Mouse (Mus musculus): ENCODE data around the gene Sh3pxd2a. TPM values are rescaled to one million over a fixed set of nuclear protein-coding genes. Genes with fewer than 3 reads are reported as not detected.

Sh3pxd2a gene
- polyA plus RNA-seq, 1 experiment from 2014 or later = 0.65 TPM

- Histone ChIP-seq H3K9me3 (replicated peaks; ENCODE audit: control insufficient read depth, low read length) (no peaks in the 10 kb centered on the region), H3K4me1 (ENCODE audit: control insufficient read depth, low read depth, low read length) (no peaks in the 10 kb centered on the region), H3K27me3 (ENCODE audit: control insufficient read depth, insufficient read depth, low read depth, low read length) (no peaks in the 10 kb centered on the region), H3K4me3 (ENCODE audit: low read depth, low read length) (no peak overlapping the region), H3K36me3 (ENCODE audit: control insufficient read depth, insufficient read depth) (no peaks in the 10 kb centered on the region), H3K9ac (ENCODE audit: low read depth, low read length) (no peak overlapping the region), H3K4me2 (ENCODE audit: low read depth, low read length) (no peak overlapping the region), H3K27ac (ENCODE audit: low read length) (no peak overlapping the region)
- 31% methylated on average over 10 of the region's 10 CpGs for WGBS (ENCODE audit: insufficient replicate concordance)
- peak; percentile 65 for ATAC-seq (ENCODE audit: low read depth)
Observed at GRCm38 (mm10) chr19:47330743-47331227, 133.4 kb downstream of the Sh3pxd2a start.

- ATAC-seq (ENCODE audit: low read depth) = no peak
- WGBS (ENCODE audit: insufficient replicate concordance) = 65% methylated on average over 1 of the region's 1 CpGs
- H3K27ac ChIP-seq (ENCODE audit: low read length) = no peak overlapping the region
Observed at GRCm38 (mm10) chr19:47329102-47329501, 135.1 kb downstream of the Sh3pxd2a start.

GRCm38 (mm10) chr19:47327896-47328882 is 136.0 kb downstream of the Sh3pxd2a start:
- no peak overlapping the region for H3K4me3 ChIP-seq (ENCODE audit: low read depth, low read length)
- no peak overlapping the region for H3K9ac ChIP-seq (ENCODE audit: low read depth, low read length)
- H3K36me3 ChIP-seq (ENCODE audit: control insufficient read depth, insufficient read depth) = no peaks in the 10 kb centered on the region
- no peak overlapping the region for H3K4me2 ChIP-seq (ENCODE audit: low read depth, low read length)
- no peaks in the 10 kb centered on the region for H3K9me3 ChIP-seq (replicated peaks; ENCODE audit: control insufficient read depth, low read length)
- no peaks in the 10 kb centered on the region for H3K4me1 ChIP-seq (ENCODE audit: control insufficient read depth, low read depth, low read length)
- 36% methylated on average over 11 of the region's 11 CpGs for WGBS (ENCODE audit: insufficient replicate concordance)
- H3K27me3 ChIP-seq (ENCODE audit: control insufficient read depth, insufficient read depth, low read depth, low read length) = no peaks in the 10 kb centered on the region
- no peak overlapping the region for H3K27ac ChIP-seq (ENCODE audit: low read length)
- no peak for ATAC-seq (ENCODE audit: low read depth)

More at GRCm38 (mm10) chr19:47329102-47329501, 135.1 kb downstream of the Sh3pxd2a start:
- H3K27me3 ChIP-seq (ENCODE audit: control insufficient read depth, insufficient read depth, low read depth, low read length) = no peaks in the 10 kb centered on the region
- H3K9ac ChIP-seq (ENCODE audit: low read depth, low read length) = no peak overlapping the region
- H3K9me3 ChIP-seq (replicated peaks; ENCODE audit: control insufficient read depth, low read length) = no peaks in the 10 kb centered on the region
- H3K36me3 ChIP-seq (ENCODE audit: control insufficient read depth, insufficient read depth) = no peaks in the 10 kb centered on the region
- no peaks in the 10 kb centered on the region for H3K4me1 ChIP-seq (ENCODE audit: control insufficient read depth, low read depth, low read length)
- H3K4me2 ChIP-seq (ENCODE audit: low read depth, low read length) = no peak overlapping the region
- H3K4me3 ChIP-seq (ENCODE audit: low read depth, low read length) = no peak overlapping the region

GRCm38 (mm10) chr19:47325881-47326280 is 138.3 kb downstream of the Sh3pxd2a start:
- Histone ChIP-seq H3K9ac (ENCODE audit: low read depth, low read length) (no peak overlapping the region), H3K36me3 (ENCODE audit: control insufficient read depth, insufficient read depth) (no peaks in the 10 kb centered on the region), H3K27me3 (ENCODE audit: control insufficient read depth, insufficient read depth, low read depth, low read length) (no peaks in the 10 kb centered on the region), H3K4me2 (ENCODE audit: low read depth, low read length) (no peak overlapping the region), H3K9me3 (replicated peaks; ENCODE audit: control insufficient read depth, low read length) (no peaks in the 10 kb centered on the region), H3K27ac (ENCODE audit: low read length) (no peak overlapping the region), H3K4me1 (ENCODE audit: control insufficient read depth, low read depth, low read length) (no peaks in the 10 kb centered on the region; the same call in 1 of the 2 replicates), H3K4me3 (ENCODE audit: low read depth, low read length) (no peak overlapping the region)
- 40% methylated on average over 5 of the region's 5 CpGs for WGBS (ENCODE audit: insufficient replicate concordance)
- 0 out of 2 replicates have a peak, but pooled peaks have one; percentile 19 for ATAC-seq (ENCODE audit: low read depth)

GRCm38 (mm10) chr19:47323096-47323849 is 140.9 kb downstream of the Sh3pxd2a start:
- Histone ChIP-seq H3K9ac (ENCODE audit: low read depth, low read length) (no peak overlapping the region), H3K27me3 (ENCODE audit: control insufficient read depth, insufficient read depth, low read depth, low read length) (no peaks in the 10 kb centered on the region), H3K4me1 (ENCODE audit: control insufficient read depth, low read depth, low read length) (peaks cover 5% of the 10 kb centered on the region), H3K27ac (ENCODE audit: low read length) (no peak overlapping the region), H3K4me3 (ENCODE audit: low read depth, low read length) (no peak overlapping the region), H3K36me3 (ENCODE audit: control insufficient read depth, insufficient read depth) (no peaks in the 10 kb centered on the region), H3K9me3 (replicated peaks; ENCODE audit: control insufficient read depth, low read length) (no peaks in the 10 kb centered on the region), H3K4me2 (ENCODE audit: low read depth, low read length) (no peak overlapping the region)
- WGBS (ENCODE audit: insufficient replicate concordance) = 67% methylated on average over 11 of the region's 11 CpGs
- peak; percentile 36 for ATAC-seq (ENCODE audit: low read depth)

GRCm38 (mm10) chr19:47320331-47320668 is 143.9 kb downstream of the Sh3pxd2a start:
- no peak overlapping the region for H3K4me3 ChIP-seq (ENCODE audit: low read depth, low read length)
- WGBS (ENCODE audit: insufficient replicate concordance) = 48% methylated on average over 8 of the region's 8 CpGs
- no peak overlapping the region for H3K4me2 ChIP-seq (ENCODE audit: low read depth, low read length)
- H3K9ac ChIP-seq (ENCODE audit: low read depth, low read length) = no peak overlapping the region
- 0 out of 2 replicates have a peak overlapping the region, but pooled peaks have one; percentile 9 for H3K27ac ChIP-seq (ENCODE audit: low read length)
- ATAC-seq (ENCODE audit: low read depth) = peak; percentile 63
- H3K4me1 ChIP-seq (ENCODE audit: control insufficient read depth, low read depth, low read length) = peaks cover 7% of the 10 kb centered on the region
- H3K27me3 ChIP-seq (ENCODE audit: control insufficient read depth, insufficient read depth, low read depth, low read length) = no peaks in the 10 kb centered on the region
- H3K36me3 ChIP-seq (ENCODE audit: control insufficient read depth, insufficient read depth) = no peaks in the 10 kb centered on the region
- H3K9me3 ChIP-seq (replicated peaks; ENCODE audit: control insufficient read depth, low read length) = no peaks in the 10 kb centered on the region

GRCm38 (mm10) chr19:47319521-47320330 is 144.5 kb downstream of the Sh3pxd2a start:
- no peak overlapping the region for H3K9ac ChIP-seq (ENCODE audit: low read depth, low read length)
- H3K36me3 ChIP-seq (ENCODE audit: control insufficient read depth, insufficient read depth) = no peaks in the 10 kb centered on the region
- no peak; the same call in 1 of the 2 replicates for ATAC-seq (ENCODE audit: low read depth)
- peaks cover 1% of the 10 kb centered on the region; the same call in 1 of the 2 replicates for H3K27me3 ChIP-seq (ENCODE audit: control insufficient read depth, insufficient read depth, low read depth, low read length)
- 53% methylated on average over 10 of the region's 10 CpGs for WGBS (ENCODE audit: insufficient replicate concordance)
- no peak overlapping the region for H3K4me2 ChIP-seq (ENCODE audit: low read depth, low read length)
- H3K27ac ChIP-seq (ENCODE audit: low read length) = no peak overlapping the region
- peaks cover 7% of the 10 kb centered on the region for H3K4me1 ChIP-seq (ENCODE audit: control insufficient read depth, low read depth, low read length)
- H3K9me3 ChIP-seq (replicated peaks; ENCODE audit: control insufficient read depth, low read length) = no peaks in the 10 kb centered on the region
- H3K4me3 ChIP-seq (ENCODE audit: low read depth, low read length) = no peak overlapping the region

- H3K4me2 ChIP-seq (ENCODE audit: low read depth, low read length) = no peak overlapping the region
- H3K4me1 ChIP-seq (ENCODE audit: control insufficient read depth, low read depth, low read length) = peaks cover 7% of the 10 kb centered on the region
Observed at GRCm38 (mm10) chr19:47319061-47319460, 145.1 kb downstream of the Sh3pxd2a start.

More at GRCm38 (mm10) chr19:47319061-47319460, 145.1 kb downstream of the Sh3pxd2a start:
- Histone ChIP-seq H3K27me3 (ENCODE audit: control insufficient read depth, insufficient read depth, low read depth, low read length) (peaks cover 8% of the 10 kb centered on the region), H3K9ac (ENCODE audit: low read depth, low read length) (no peak overlapping the region), H3K27ac (ENCODE audit: low read length) (no peak overlapping the region), H3K36me3 (ENCODE audit: control insufficient read depth, insufficient read depth) (no peaks in the 10 kb centered on the region), H3K4me3 (ENCODE audit: low read depth, low read length) (no peak overlapping the region), H3K9me3 (replicated peaks; ENCODE audit: control insufficient read depth, low read length) (no peaks in the 10 kb centered on the region)
- no peak for ATAC-seq (ENCODE audit: low read depth)
- 77% methylated on average over 8 of the region's 8 CpGs for WGBS (ENCODE audit: insufficient replicate concordance)

Data from liver, embryonic 16.5 days (tissue).